Mouse (Mus musculus) brain, embryonic 18.5 days (tissue): ENCODE results near the gene Wdr95.
A peak's percentile ranks its signal among the peaks of the same experiment; 100 is the strongest.
"Not testable (repeated sequence)": the region's sequence is repeated elsewhere in the genome, so short reads cannot be mapped to it uniquely, and the experiment has no call there.

ENCODE experiments used
- DNase-seq: peaks from one replicate; pipeline ENCODE4 v3.0.0-alpha.2; 2012; ENCODE audit warnings: low read depth, low spot score

The Wdr95 gene

GRCm38 (mm10) chr5:149514890-149515289, 13.6 kb upstream of the Wdr95 start:
- DNase-seq = no peak

GRCm38 (mm10) chr5:149517116-149517515, 11.4 kb upstream of the Wdr95 start:
- DNase-seq = no peak

DNA sequence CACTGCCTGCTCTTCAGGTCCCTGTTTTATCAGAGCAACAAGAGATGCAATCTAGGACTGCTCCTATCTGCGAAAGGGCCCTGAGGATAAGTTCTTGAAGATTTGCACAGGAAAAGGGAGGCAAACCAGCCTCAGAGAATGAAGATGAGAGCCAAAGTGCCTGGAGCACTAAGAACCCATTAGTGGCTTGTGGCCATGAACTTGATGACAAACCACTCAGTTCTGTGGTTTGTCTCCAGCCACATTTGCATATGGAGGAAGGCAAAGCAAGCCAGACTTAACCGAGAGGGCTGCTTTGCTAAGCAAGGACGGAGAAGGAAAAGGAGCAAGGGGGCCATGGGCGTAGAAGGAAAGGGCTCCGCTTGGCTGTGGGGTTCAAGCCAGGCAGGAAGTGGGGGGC, 7.7 kb upstream of the Wdr95 start:
- DNase-seq = no peak

DNA sequence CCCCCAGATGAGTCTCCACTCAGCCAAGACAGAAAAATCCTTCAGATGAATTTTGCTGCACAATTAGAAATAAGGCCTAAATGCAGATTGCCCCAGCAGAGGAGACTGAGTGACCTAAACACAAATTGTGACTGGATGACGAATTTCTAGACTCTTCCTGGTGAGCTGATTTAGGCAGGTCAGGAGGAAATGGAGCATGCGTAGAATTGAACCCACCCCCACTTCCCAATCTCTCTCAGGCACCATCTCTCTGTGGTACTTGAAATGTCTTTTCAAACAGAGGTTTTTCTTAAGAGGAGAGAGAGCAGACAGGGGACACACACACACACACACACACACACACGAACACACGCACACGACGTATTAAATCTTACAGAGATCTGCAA, 4.6 kb upstream of the Wdr95 start:
- DNase-seq = no peak

- peak; percentile 91 for DNase-seq
These were observed 4.1 kb upstream of the Wdr95 start for GRCm38 (mm10) chr5:149524242-149524858.

DNA sequence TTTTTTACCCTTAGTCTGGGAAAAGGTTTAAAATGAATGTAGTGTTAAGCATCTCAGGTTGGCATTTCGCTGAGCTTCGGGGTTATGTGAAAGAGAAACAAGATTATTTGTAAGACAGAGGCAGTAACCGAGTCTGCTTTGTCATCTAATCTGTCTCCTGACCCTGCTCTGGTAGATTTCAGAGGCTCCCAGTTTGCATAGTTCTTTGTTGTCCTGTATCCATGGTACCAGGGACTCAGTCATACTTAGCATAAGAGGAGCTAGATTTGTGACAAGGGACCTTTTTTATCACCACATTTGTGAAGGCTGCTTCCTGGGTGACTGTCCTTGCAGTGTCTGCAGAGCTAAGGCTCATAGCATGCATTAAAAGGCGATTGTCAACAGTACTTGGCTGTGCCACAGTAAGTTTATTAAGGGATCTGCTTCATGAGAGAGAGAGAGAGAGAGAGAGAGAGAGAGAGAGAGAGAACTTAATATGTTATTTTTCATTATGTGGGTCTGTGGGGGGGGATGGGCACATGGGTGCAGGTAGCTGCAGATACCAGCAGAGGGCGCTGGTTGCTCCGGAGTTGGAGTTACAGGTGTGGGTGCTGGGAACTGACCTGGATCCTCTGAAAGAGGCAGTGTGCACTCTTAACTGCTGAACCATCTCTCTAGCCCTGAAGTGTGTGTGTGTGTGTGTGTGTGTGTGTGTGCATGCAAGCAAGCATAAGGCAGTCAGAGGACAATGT, 3.3 kb upstream of the Wdr95 start:
- no peak for DNase-seq

DNA sequence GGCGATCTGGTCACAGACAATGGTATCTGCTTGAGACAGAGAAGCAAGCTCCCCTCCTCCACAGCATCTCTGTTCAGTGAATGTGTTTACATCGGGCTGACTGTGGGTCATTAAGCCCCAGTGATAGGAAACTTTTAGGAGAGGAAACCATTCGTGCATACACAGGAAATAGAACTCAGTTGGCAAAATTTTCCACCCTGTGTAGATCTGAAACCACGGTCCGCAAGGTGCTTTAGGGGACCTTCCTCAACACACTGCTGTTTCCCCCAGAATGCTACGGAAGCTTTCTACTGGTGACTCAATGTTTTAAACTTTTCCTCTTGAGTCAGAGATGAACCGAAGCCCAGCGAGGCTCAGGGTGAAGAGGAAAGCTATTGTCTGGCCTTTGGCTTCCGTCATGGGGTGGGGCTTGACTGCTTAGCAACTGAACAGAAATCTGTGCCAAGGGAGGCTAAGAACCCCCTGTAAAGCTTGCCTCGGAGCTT, 2.0 kb upstream of the Wdr95 start:
- no peak for DNase-seq

- not testable (repeated sequence) for DNase-seq
These were observed 1.2 kb upstream of the Wdr95 start for GRCm38 (mm10) chr5:149527292-149527691.

- no peak for DNase-seq
These were observed 5.4 kb downstream of the Wdr95 start for GRCm38 (mm10) chr5:149533847-149534246.

DNA sequence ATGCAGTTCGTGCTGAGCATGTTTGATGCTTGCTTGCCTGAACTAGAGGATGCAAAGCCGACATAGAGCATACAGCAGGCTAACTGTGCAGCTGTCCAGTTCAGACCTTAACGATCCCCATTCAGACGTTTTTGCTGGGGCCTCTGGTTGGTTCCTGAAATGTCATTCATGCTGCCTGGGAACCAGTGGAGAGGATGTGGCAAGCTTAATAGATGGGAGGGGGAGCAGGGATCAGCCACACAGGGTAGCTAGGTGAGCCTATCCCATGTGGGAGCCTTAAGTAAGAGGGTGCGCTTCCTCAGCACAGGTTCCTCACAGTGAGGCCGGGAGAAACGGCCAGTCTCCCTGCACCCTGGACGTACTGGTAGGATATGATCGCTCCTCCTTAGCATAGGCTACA, 7.5 kb downstream of the Wdr95 start:
- DNase-seq = no peak

- DNase-seq = no peak
These were observed 9.5 kb downstream of the Wdr95 start for GRCm38 (mm10) chr5:149537796-149538511.

DNA sequence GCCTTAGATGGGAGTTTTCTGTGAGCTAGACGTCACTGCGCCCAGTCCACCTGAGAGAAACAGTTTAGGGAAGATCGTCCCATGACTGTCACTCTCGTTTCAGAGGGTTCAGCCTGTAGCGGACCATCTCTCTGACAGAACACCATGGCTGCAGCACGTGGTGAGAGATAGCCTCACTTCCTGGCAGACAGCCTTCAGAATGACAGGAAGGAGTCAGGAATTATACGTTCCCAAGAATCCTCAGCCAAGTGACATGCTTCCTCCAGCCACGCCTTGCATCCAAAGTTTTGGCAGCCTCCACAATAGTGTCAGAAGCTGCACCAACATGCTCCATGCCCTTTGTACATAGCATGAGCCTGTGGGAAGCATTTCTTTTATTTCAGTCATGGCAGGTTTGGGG, 10.1 kb downstream of the Wdr95 start:
- no peak for DNase-seq

- no peak for DNase-seq
These were observed 10.6 kb downstream of the Wdr95 start for GRCm38 (mm10) chr5:149539051-149539450.

GRCm38 (mm10) chr5:149551179-149551578, 22.7 kb downstream of the Wdr95 start:
- no peak for DNase-seq

DNA sequence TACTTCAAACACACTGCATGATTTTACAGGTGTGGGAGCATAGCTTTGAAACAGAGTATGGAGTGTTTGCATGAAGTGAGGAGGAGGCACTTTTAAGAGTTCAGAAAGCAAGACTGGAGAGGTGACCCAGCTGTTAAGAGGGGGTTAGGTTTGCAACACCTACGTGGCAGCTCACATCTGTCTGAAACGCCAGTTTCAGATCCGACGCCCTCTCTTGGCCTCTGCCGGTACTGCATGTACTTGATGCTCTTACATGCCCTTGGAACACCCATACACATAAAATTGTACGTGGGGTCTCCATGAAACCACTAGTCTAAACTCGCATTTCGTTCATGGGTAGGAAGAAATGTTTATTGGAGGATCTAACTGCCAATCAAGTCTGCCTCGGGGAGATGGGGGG, 24.3 kb downstream of the Wdr95 start:
- DNase-seq = no peak

DNA sequence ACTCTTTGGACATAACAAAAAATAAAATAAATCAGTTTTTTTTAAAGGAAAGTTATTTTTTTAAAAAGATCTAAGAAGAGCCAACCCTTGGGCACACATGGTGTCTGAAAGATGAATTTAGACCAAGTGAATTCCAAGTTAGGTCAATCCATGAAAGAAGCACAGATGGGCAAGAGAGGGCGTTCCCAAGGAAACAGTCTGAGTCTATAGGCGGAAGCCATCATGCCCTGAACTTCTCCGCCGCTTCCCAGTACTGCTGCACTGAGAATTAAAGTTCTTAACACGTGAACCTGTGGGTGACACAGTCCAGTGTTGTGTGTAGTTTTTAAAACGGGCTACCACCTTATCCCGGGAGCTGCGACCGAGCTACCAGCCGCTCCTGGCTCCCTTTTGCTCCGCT, 24.9 kb downstream of the Wdr95 start:
- DNase-seq = no peak

- DNase-seq = no peak
These were observed 25.9 kb downstream of the Wdr95 start for GRCm38 (mm10) chr5:149554397-149554796.

GRCm38 (mm10) chr5:149560903-149561588, 32.6 kb downstream of the Wdr95 start:
- peak; percentile 92 for DNase-seq

GRCm38 (mm10) chr5:149566026-149566425, 37.5 kb downstream of the Wdr95 start:
- no peak for DNase-seq

GRCm38 (mm10) chr5:149566957-149567356, 38.5 kb downstream of the Wdr95 start:
- DNase-seq = no peak

DNA sequence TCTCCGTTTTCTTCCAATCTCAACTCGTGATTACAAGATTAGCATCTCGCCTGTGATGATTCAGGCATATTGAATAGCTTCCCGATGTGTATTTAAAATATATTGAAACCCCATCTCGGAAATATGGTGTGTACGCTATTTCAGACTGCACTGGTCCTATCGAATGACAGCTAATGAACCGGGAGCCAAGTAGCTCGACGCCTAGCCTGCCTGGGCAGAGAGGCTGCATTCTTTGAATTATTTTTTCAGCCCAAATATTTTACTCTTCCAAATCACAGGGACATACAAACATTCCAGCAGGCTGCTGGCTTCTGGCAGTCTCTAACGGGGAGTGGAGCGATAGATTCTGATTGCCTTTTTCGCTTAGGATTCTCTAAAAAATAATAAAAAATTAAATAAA, 40.5 kb downstream of the Wdr95 start:
- DNase-seq = no peak

DNA sequence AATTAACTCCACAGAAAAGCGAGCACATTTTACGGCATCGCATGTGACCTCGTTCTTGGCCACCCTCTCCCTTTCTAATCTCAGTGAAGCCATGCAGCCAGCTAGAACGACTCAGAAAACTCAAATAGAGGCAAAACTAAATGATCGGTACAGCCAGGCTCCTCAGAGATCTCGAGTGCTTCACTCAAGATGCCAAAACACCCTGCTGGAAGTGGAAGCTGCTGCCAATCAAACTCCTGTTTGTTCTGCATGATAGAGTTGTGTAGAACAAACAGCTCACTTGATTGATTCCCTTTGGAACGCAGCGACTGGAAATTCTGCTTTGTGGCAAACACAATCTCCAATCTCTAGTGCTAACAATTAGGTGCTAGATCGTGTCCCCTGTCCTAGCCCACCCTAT, 48.5 kb downstream of the Wdr95 start:
- no peak for DNase-seq
